Mouse (Mus musculus) C2C12 (cell line): Measurements from ENCODE around the gene Gabpb1. TPM values are rescaled to one million over a fixed set of nuclear protein-coding genes. Genes with fewer than 3 reads are reported as not detected.

Experiments used
- H3K27me3 ChIP-seq: one replicate; pipeline ENCODE4 v1.6.1; 2011; ENCODE audit not compliant: control insufficient read depth, insufficient read depth, insufficient read length
- H3K36me3 ChIP-seq: one replicate; pipeline ENCODE4 v1.6.1; 2011; ENCODE audit not compliant: control insufficient read depth, insufficient read depth
- H3K4me3 ChIP-seq: one replicate; pipeline ENCODE4 v1.5.1; 2011; ENCODE audit warnings: mild to moderate bottlenecking, control low read depth; ENCODE audit not compliant: poor library complexity, insufficient read depth, severe bottlenecking
- H3K79me2 ChIP-seq: one replicate; pipeline ENCODE4 v1.6.1; 2011; ENCODE audit not compliant: control insufficient read depth, insufficient read depth
- H3K79me3 ChIP-seq: one replicate; pipeline ENCODE4 v1.6.1; 2011; ENCODE audit warnings: low read depth, control low read depth
- H3ac ChIP-seq: one replicate; pipeline ENCODE3; 2011; ENCODE audit warnings: low read depth; ENCODE audit not compliant: control insufficient read depth, insufficient read length
- CEBPB ChIP-seq: IDR thresholded peaks from one replicate; pipeline ENCODE4 v1.6.1; 2011; ENCODE audit warnings: low read depth, mild to moderate bottlenecking, control low read depth, moderate library complexity
- CTCF ChIP-seq: IDR thresholded peaks from one replicate; pipeline ENCODE4 v1.5.1; 2011; ENCODE audit not compliant: control insufficient read depth, insufficient read depth, insufficient read length
- FOSL1 ChIP-seq: IDR thresholded peaks from one replicate; pipeline ENCODE4 v1.8.0; 2011; ENCODE audit warnings: mild to moderate bottlenecking, low read length; ENCODE audit not compliant: poor library complexity, insufficient read depth, severe bottlenecking
- MAX ChIP-seq: IDR thresholded peaks from one replicate; pipeline ENCODE4 v1.6.1; 2011; ENCODE audit warnings: mild to moderate bottlenecking, control low read depth
- MYOD1 ChIP-seq: IDR thresholded peaks from one replicate; pipeline ENCODE4 v1.6.1; 2011; ENCODE audit warnings: low read depth; ENCODE audit not compliant: control insufficient read depth, insufficient read length
- MYOG ChIP-seq: IDR thresholded peaks from one replicate; pipeline ENCODE4 v1.6.1; 2011; ENCODE audit not compliant: control insufficient read depth, insufficient read length; ENCODE audit errors: extremely low read depth
- USF1 ChIP-seq: IDR thresholded peaks from one replicate; pipeline ENCODE4 v1.6.1; 2011; ENCODE audit warnings: low read depth, mild to moderate bottlenecking, control low read depth, moderate library complexity
- polyA plus RNA-seq: library from polyadenylated mRNA; unstranded; fragments of >200 nt; fragmentation: generic; extraction: Trizol; gene quantifications from one replicate; pipeline ENCODE4 v1.2.1, GENCODE M21; 2012; ENCODE audit warnings: missing spikeins

The Gabpb1 gene
- polyA plus RNA-seq, 1 experiment = 13.5 TPM

GRCm38 (mm10) chr2:126652929-126653328 is 23.2 kb downstream of the Gabpb1 start:
- TF ChIP-seq CTCF (no peak), CEBPB (no peak), MYOD1 (no peak), MAX (no peak), USF1 (no peak), MYOG (no peak), FOSL1 (no peak)
- Histone ChIP-seq H3K79me2 (no peaks in the 10 kb centered on the region), H3K27me3 (no peaks in the 10 kb centered on the region), H3ac (no peak overlapping the region), H3K79me3 (no peaks in the 10 kb centered on the region), H3K4me3 (no peak overlapping the region), H3K36me3 (peaks cover 52% of the 10 kb centered on the region)

GRCm38 (mm10) chr2:126647762-126648161 is 28.4 kb downstream of the Gabpb1 start:
- Histone ChIP-seq H3K79me3 (no peaks in the 10 kb centered on the region), H3K4me3 (no peak overlapping the region), H3K36me3 (peaks cover 87% of the 10 kb centered on the region), H3ac (no peak overlapping the region), H3K27me3 (no peaks in the 10 kb centered on the region), H3K79me2 (no peaks in the 10 kb centered on the region)
- TF ChIP-seq USF1 (no peak), MAX (no peak), FOSL1 (no peak), CTCF (no peak), MYOG (no peak), MYOD1 (no peak), CEBPB (no peak)

DNA sequence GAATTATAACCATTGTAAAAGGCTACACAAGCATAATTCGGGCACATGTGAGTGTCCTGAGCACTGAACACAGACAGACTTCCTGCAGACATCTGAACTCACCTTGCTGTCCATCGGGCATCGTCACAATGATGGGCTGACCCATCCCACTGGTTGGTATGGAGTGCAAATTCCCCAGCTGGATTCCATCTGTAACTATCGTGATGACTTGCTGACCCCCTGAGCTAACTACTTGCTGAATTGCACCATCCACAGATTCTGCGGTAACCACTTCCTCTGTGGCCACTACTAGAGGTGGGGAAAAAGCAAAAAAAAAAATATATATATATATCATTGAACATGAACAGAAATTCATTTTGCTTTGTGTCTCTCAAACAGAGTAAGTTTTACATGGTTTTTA is 29.7 kb downstream of the Gabpb1 start:
- H3K4me3 ChIP-seq = no peak overlapping the region
- peaks cover 88% of the 10 kb centered on the region for H3K36me3 ChIP-seq
- H3ac ChIP-seq = no peak overlapping the region
- H3K27me3 ChIP-seq = no peaks in the 10 kb centered on the region
- H3K79me3 ChIP-seq = no peaks in the 10 kb centered on the region
- TF ChIP-seq MYOG (no peak), FOSL1 (no peak), MYOD1 (no peak), CEBPB (no peak), MAX (no peak), USF1 (no peak), CTCF (no peak)
- no peaks in the 10 kb centered on the region for H3K79me2 ChIP-seq

DNA sequence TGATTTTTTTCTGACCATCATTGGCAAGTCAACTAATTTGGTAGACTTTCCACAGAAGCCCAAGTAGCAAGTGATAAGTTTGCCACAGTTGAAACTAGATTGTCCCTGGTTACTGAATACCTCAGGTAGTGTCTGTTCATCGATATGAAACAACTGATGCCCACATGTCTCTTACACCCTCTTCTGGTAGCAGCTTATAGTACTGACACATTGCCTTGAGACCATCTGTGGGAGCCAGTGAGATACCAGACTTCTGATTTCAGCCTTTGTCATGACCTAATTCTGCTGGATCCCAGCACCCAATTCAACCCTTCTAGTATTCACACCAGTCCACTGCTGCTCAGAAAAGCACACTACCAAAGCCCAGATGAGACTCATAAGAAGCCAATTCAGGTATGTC is 31.4 kb downstream of the Gabpb1 start:
- Histone ChIP-seq H3K79me2 (no peaks in the 10 kb centered on the region), H3K36me3 (peaks cover 80% of the 10 kb centered on the region), H3K27me3 (no peaks in the 10 kb centered on the region), H3K79me3 (no peaks in the 10 kb centered on the region), H3ac (no peak overlapping the region), H3K4me3 (no peak overlapping the region)
- TF ChIP-seq USF1 (no peak), FOSL1 (no peak), MAX (no peak), CTCF (no peak), MYOG (no peak), MYOD1 (no peak), CEBPB (no peak)

DNA sequence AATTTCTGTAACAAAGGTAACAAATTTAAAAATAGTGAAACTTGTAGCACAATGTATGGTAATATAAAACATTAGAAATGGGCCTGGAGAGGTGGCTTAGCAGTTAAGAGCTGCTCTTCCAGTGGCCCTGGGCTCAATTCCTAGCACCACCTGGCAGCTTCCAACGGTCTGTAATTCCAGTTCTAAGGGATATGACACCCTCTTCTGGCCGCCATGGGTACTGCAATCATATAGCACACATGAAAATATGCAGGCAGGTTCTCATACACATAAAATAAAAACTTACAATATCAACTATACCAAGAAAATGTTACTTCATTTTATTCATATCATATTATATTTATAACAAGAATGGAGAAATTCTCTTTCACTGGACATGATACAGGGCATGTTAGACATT is 35.8 kb downstream of the Gabpb1 start:
- H3K27me3 ChIP-seq = no peaks in the 10 kb centered on the region

GRCm38 (mm10) chr2:126635939-126636823 is 40.0 kb downstream of the Gabpb1 start:
- TF ChIP-seq FOSL1 (no peak), MAX (no peak)
- no peaks in the 10 kb centered on the region for H3K79me3 ChIP-seq
- peaks cover 38% of the 10 kb centered on the region for H3K36me3 ChIP-seq
- H3ac ChIP-seq = no peak overlapping the region
- no peak overlapping the region for H3K4me3 ChIP-seq
- no peaks in the 10 kb centered on the region for H3K27me3 ChIP-seq
- H3K79me2 ChIP-seq = no peaks in the 10 kb centered on the region

More for the DNA sequence above, 35.8 kb downstream of the Gabpb1 start:
- Histone ChIP-seq H3K4me3 (no peak overlapping the region), H3K36me3 (peaks cover 61% of the 10 kb centered on the region), H3K79me2 (no peaks in the 10 kb centered on the region), H3K79me3 (no peaks in the 10 kb centered on the region), H3ac (no peak overlapping the region)
- no peak for TF ChIP-seq FOSL1
- TF ChIP-seq USF1 = no peak
- TF ChIP-seq MYOD1 = no peak
- TF ChIP-seq CTCF = no peak
- no peak for TF ChIP-seq MAX
- TF ChIP-seq CEBPB = no peak
